Mouse (Mus musculus): ENCODE results near the gene Hpgd. TPM values are rescaled to one million over a fixed set of nuclear protein-coding genes. Genes with fewer than 3 reads are reported as not detected.

The Hpgd gene
- polyA plus RNA-seq, 1 experiment from 2014 or later = 7.6 TPM

- no peaks in the 10 kb centered on the region for H3K36me3 ChIP-seq (ENCODE audit: control insufficient read depth, insufficient read depth, low read length)
- WGBS = 81% methylated on average over 7 of the region's 7 CpGs
- no peak overlapping the region for H3K4me3 ChIP-seq (ENCODE audit: low read length)
- ATAC-seq = no peak
- no peak overlapping the region for H3K4me2 ChIP-seq (ENCODE audit: low read length)
- H3K27ac ChIP-seq (ENCODE audit: low read depth, low read length) = no peak overlapping the region
- H3K27me3 ChIP-seq (replicated peaks; ENCODE audit: control insufficient read depth, insufficient read depth, low read length) = no peaks in the 10 kb centered on the region
- H3K9ac ChIP-seq (ENCODE audit: low read depth, low read length) = no peak overlapping the region
- H3K9me3 ChIP-seq (ENCODE audit: control insufficient read depth, low read length) = no peaks in the 10 kb centered on the region
- H3K4me1 ChIP-seq (ENCODE audit: control insufficient read depth, insufficient read depth, low read depth, low read length) = no peaks in the 10 kb centered on the region
Observed at GRCm38 (mm10) chr8:56304595-56304994, 10.2 kb downstream of the Hpgd start.

DNA sequence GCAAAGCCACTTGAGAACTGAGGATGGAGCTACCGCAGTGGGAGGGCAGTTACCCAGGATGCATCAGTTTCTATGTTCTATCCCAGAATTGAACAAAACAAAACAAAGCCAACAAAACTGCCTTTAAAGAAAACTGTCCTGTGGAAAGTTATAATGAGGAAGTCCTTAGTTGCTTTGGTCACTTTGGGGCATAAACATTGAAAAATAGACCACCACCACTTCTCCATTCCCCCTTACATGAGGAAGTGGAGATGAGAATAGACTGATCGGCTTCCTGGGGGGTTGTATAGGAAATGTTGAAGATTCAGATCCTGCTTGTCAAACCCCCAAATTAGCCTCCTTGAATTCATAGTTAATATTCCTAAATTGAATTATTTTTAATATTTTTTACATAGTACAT is 19.2 kb downstream of the Hpgd start:
- Histone ChIP-seq H3K4me2 (ENCODE audit: low read length) (no peak overlapping the region), H3K27me3 (replicated peaks; ENCODE audit: control insufficient read depth, insufficient read depth, low read length) (no peaks in the 10 kb centered on the region), H3K27ac (ENCODE audit: low read depth, low read length) (no peak overlapping the region), H3K4me1 (ENCODE audit: control insufficient read depth, insufficient read depth, low read depth, low read length) (no peaks in the 10 kb centered on the region), H3K9me3 (ENCODE audit: control insufficient read depth, low read length) (no peaks in the 10 kb centered on the region), H3K4me3 (ENCODE audit: low read length) (no peak overlapping the region), H3K36me3 (ENCODE audit: control insufficient read depth, insufficient read depth, low read length) (no peaks in the 10 kb centered on the region), H3K9ac (ENCODE audit: low read depth, low read length) (no peak overlapping the region)
- no peak for ATAC-seq
- WGBS = 96% methylated on average over 2 of the region's 2 CpGs

GRCm38 (mm10) chr8:56315189-56315588 is 20.8 kb downstream of the Hpgd start:
- Histone ChIP-seq H3K4me3 (ENCODE audit: low read length) (no peak overlapping the region), H3K36me3 (ENCODE audit: control insufficient read depth, insufficient read depth, low read length) (no peaks in the 10 kb centered on the region), H3K4me2 (ENCODE audit: low read length) (no peak overlapping the region), H3K27me3 (replicated peaks; ENCODE audit: control insufficient read depth, insufficient read depth, low read length) (no peaks in the 10 kb centered on the region), H3K4me1 (ENCODE audit: control insufficient read depth, insufficient read depth, low read depth, low read length) (no peaks in the 10 kb centered on the region), H3K27ac (ENCODE audit: low read depth, low read length) (no peak overlapping the region), H3K9me3 (ENCODE audit: control insufficient read depth, low read length) (no peaks in the 10 kb centered on the region), H3K9ac (ENCODE audit: low read depth, low read length) (no peak overlapping the region)
- no peak for ATAC-seq
- 82% methylated on average over 3 of the region's 3 CpGs for WGBS

- Histone ChIP-seq H3K4me2 (ENCODE audit: low read length) (no peak overlapping the region), H3K4me1 (ENCODE audit: control insufficient read depth, insufficient read depth, low read depth, low read length) (no peaks in the 10 kb centered on the region; the same call in 1 of the 2 replicates), H3K27me3 (replicated peaks; ENCODE audit: control insufficient read depth, insufficient read depth, low read length) (no peaks in the 10 kb centered on the region), H3K27ac (ENCODE audit: low read depth, low read length) (no peak overlapping the region), H3K9ac (ENCODE audit: low read depth, low read length) (no peak overlapping the region), H3K9me3 (ENCODE audit: control insufficient read depth, low read length) (no peaks in the 10 kb centered on the region), H3K36me3 (ENCODE audit: control insufficient read depth, insufficient read depth, low read length) (no peaks in the 10 kb centered on the region), H3K4me3 (ENCODE audit: low read length) (no peak overlapping the region)
- no peak for ATAC-seq
- 88% methylated on average over 1 of the region's 1 CpGs for WGBS
Observed at GRCm38 (mm10) chr8:56323276-56323675, 28.9 kb downstream of the Hpgd start.

DNA sequence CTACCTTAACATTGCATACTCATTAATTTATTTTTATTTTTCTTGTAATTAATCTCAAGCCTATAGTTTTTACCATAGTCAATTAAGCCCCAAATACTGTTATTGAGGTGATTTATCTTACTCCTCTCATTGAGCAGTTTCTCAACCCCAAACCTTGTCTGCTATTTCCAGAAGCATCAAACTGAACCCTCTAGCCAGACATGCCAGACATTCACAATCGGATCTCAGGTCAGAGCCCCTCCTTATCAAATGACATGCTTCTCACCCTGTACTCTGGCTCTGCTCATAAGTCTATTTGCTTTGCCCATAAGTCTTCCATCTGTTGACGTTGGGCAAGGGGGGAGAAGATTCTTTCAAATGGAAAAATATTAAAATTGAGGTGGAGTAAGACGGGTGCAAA is 33.3 kb downstream of the Hpgd start:
- no peaks in the 10 kb centered on the region for H3K27me3 ChIP-seq (replicated peaks; ENCODE audit: control insufficient read depth, insufficient read depth, low read length)
- no peaks in the 10 kb centered on the region for H3K9me3 ChIP-seq (ENCODE audit: control insufficient read depth, low read length)
- H3K27ac ChIP-seq (ENCODE audit: low read depth, low read length) = no peak overlapping the region
- H3K4me1 ChIP-seq (ENCODE audit: control insufficient read depth, insufficient read depth, low read depth, low read length) = no peaks in the 10 kb centered on the region; the same call in 1 of the 2 replicates
- H3K9ac ChIP-seq (ENCODE audit: low read depth, low read length) = no peak overlapping the region
- H3K4me2 ChIP-seq (ENCODE audit: low read length) = no peak overlapping the region
- H3K4me3 ChIP-seq (ENCODE audit: low read length) = no peak overlapping the region
- no peak for ATAC-seq
- no peaks in the 10 kb centered on the region for H3K36me3 ChIP-seq (ENCODE audit: control insufficient read depth, insufficient read depth, low read length)
- 51% methylated on average over 3 of the region's 3 CpGs for WGBS

- no peak overlapping the region for H3K27ac ChIP-seq (ENCODE audit: low read depth, low read length)
- 46% methylated on average over 3 of the region's 3 CpGs for WGBS
- H3K27me3 ChIP-seq (replicated peaks; ENCODE audit: control insufficient read depth, insufficient read depth, low read length) = no peaks in the 10 kb centered on the region
- no peak for ATAC-seq
- H3K9me3 ChIP-seq (ENCODE audit: control insufficient read depth, low read length) = no peaks in the 10 kb centered on the region
- H3K4me3 ChIP-seq (ENCODE audit: low read length) = no peak overlapping the region
- H3K9ac ChIP-seq (ENCODE audit: low read depth, low read length) = no peak overlapping the region
- H3K36me3 ChIP-seq (ENCODE audit: control insufficient read depth, insufficient read depth, low read length) = no peaks in the 10 kb centered on the region
- no peak overlapping the region for H3K4me2 ChIP-seq (ENCODE audit: low read length)
- H3K4me1 ChIP-seq (ENCODE audit: control insufficient read depth, insufficient read depth, low read depth, low read length) = no peaks in the 10 kb centered on the region; the same call in 1 of the 2 replicates
Observed at GRCm38 (mm10) chr8:56328130-56328542, 33.8 kb downstream of the Hpgd start.

DNA sequence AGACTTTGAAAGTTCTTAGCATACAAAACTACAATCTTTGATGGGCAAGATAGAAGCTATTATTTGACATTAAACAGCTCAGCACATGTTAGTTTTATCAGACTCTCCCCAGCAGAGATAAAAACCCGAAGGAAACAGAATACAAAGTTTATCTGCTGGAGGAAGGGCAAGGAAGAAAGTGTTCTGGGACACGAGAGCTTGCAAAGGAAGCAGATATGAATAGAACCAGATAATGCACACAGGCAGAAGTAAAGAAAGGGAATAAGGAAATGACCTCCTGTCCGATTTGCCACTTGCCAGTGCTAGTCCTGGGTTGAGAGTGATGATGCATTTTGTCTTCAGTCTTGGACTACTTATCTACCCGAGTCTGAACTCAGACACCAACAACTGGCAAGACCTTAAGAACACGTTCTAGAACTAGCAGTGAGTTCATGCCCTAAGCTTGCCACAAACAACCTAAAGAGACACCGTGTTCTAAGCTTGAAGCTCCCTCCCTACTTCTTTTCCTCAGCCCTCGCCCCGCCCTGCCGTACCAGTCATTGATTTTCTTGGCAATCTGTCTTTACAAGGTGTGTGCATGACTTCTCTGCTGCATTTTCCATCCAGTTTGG is 41.1 kb downstream of the Hpgd start:
- Histone ChIP-seq H3K4me1 (ENCODE audit: control insufficient read depth, insufficient read depth, low read depth, low read length) (no peaks in the 10 kb centered on the region), H3K4me3 (ENCODE audit: low read length) (no peak overlapping the region), H3K4me2 (ENCODE audit: low read length) (no peak overlapping the region), H3K9ac (ENCODE audit: low read depth, low read length) (no peak overlapping the region), H3K27ac (ENCODE audit: low read depth, low read length) (no peak overlapping the region), H3K27me3 (replicated peaks; ENCODE audit: control insufficient read depth, insufficient read depth, low read length) (no peaks in the 10 kb centered on the region), H3K36me3 (ENCODE audit: control insufficient read depth, insufficient read depth, low read length) (no peaks in the 10 kb centered on the region), H3K9me3 (ENCODE audit: control insufficient read depth, low read length) (no peaks in the 10 kb centered on the region)
- 86% methylated on average over 9 of the region's 9 CpGs for WGBS
- ATAC-seq = no peak

DNA sequence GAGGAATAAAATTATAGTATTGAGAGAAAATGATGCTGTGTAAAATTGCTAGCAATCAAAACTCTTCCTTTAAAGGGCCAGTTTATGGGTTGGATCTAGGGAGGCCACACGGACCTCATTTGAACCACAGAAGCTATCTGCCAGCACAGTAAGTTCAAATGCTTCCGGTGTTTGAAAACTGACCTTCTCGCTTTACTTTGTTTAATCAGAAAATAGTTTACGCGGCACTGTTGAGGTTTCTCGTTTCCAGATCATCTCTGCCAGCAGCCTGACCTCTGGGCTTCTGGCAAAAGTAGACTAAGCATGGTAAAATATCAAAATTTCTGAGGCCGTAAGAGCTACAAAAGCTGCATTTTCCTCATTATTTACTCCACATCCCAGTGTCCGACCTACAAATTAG is 42.4 kb downstream of the Hpgd start:
- ATAC-seq = no peak
- Histone ChIP-seq H3K4me3 (ENCODE audit: low read length) (no peak overlapping the region), H3K4me1 (ENCODE audit: control insufficient read depth, insufficient read depth, low read depth, low read length) (no peaks in the 10 kb centered on the region), H3K4me2 (ENCODE audit: low read length) (no peak overlapping the region), H3K36me3 (ENCODE audit: control insufficient read depth, insufficient read depth, low read length) (no peaks in the 10 kb centered on the region), H3K9me3 (ENCODE audit: control insufficient read depth, low read length) (no peaks in the 10 kb centered on the region), H3K27me3 (replicated peaks; ENCODE audit: control insufficient read depth, insufficient read depth, low read length) (no peaks in the 10 kb centered on the region), H3K9ac (ENCODE audit: low read depth, low read length) (no peak overlapping the region), H3K27ac (ENCODE audit: low read depth, low read length) (no peak overlapping the region)
- 87% methylated on average over 8 of the region's 8 CpGs for WGBS

DNA sequence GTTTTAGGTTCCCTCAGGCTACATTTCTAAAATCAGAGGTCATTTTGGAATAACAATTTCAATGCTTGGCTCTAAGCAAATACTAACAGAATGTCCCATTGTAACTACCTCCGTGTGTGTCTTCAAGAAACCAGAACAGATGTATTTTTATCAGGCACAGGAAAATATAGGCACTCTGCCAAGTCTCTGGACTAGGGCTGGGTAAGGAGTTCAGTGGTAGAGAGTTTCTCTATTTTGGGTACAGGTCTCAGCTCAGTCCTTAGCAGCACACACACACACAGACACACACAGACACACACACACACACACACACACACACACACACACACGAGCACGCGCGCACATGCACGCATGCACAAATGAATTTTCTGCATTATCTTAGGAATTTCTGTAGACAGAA is 49.1 kb downstream of the Hpgd start:
- H3K9ac ChIP-seq (ENCODE audit: low read depth, low read length) = no peak overlapping the region
- ATAC-seq = no peak
- no peaks in the 10 kb centered on the region for H3K36me3 ChIP-seq (ENCODE audit: control insufficient read depth, insufficient read depth, low read length)
- no peaks in the 10 kb centered on the region for H3K9me3 ChIP-seq (ENCODE audit: control insufficient read depth, low read length)
- no peak overlapping the region for H3K27ac ChIP-seq (ENCODE audit: low read depth, low read length)
- no peak overlapping the region for H3K4me2 ChIP-seq (ENCODE audit: low read length)
- H3K4me3 ChIP-seq (ENCODE audit: low read length) = no peak overlapping the region
- WGBS = 85% methylated on average over 6 of the region's 6 CpGs
- H3K27me3 ChIP-seq (replicated peaks; ENCODE audit: control insufficient read depth, insufficient read depth, low read length) = no peaks in the 10 kb centered on the region
- H3K4me1 ChIP-seq (ENCODE audit: control insufficient read depth, insufficient read depth, low read depth, low read length) = no peaks in the 10 kb centered on the region

GRCm38 (mm10) chr8:56343940-56344339 is 49.6 kb downstream of the Hpgd start:
- H3K36me3 ChIP-seq (ENCODE audit: control insufficient read depth, insufficient read depth, low read length) = no peaks in the 10 kb centered on the region
- H3K4me2 ChIP-seq (ENCODE audit: low read length) = no peak overlapping the region
- H3K9ac ChIP-seq (ENCODE audit: low read depth, low read length) = no peak overlapping the region
- ATAC-seq = no peak
- no peaks in the 10 kb centered on the region for H3K9me3 ChIP-seq (ENCODE audit: control insufficient read depth, low read length)
- no peaks in the 10 kb centered on the region for H3K27me3 ChIP-seq (replicated peaks; ENCODE audit: control insufficient read depth, insufficient read depth, low read length)
- no peak overlapping the region for H3K4me3 ChIP-seq (ENCODE audit: low read length)
- H3K4me1 ChIP-seq (ENCODE audit: control insufficient read depth, insufficient read depth, low read depth, low read length) = no peaks in the 10 kb centered on the region
- H3K27ac ChIP-seq (ENCODE audit: low read depth, low read length) = no peak overlapping the region
- WGBS = 69% methylated on average over 2 of the region's 2 CpGs
